Mouse (Mus musculus) small intestine, adult 2 months (tissue): ENCODE measurements at regions not wholly inside any gene's neighbourhood (a gene's known extent, or its start where the extent isn't known, plus 50 kb on each side); places are given as distances from the start of the nearest gene placed in this dataset.

Experiments
- CTCF ChIP-seq: fragments of 200-500 bp; IDR thresholded peaks from 2 replicates; pipeline ENCODE4 v1.5.1; 2012; ENCODE audit warnings: low read depth, mild to moderate bottlenecking, control low read depth, inconsistent platforms, low read length, moderate library complexity, mixed read lengths; ENCODE audit not compliant: insufficient replicate concordance, insufficient read length; ENCODE audit errors: extremely low read depth
- POLR2A ChIP-seq: fragments of 200-500 bp; IDR thresholded peaks from 2 replicates; pipeline ENCODE4 v1.6.1; 2012; ENCODE audit warnings: low read depth, mild to moderate bottlenecking, control low read depth, inconsistent platforms, low read length, moderate library complexity

DNA sequence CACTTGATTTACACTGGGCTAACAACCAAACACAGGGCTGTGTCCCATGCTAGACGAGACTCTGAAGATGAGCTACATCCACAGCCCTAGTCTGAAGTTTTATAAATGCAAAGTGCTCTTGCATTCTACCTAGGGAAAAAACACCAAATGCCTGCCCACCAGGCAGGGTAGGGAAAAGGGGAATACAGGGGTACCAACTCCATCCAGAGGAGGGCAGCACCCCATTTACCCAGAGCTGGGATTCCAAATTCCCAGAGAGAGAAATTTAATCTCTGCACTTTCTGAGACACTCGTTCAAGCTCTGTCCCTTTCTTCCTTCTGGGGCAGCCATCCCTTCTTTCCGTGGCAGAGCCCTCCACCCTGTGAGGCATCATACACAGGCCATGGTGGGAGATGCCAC is 66.8 kb upstream of the Hdhd5 start:
- TF ChIP-seq CTCF, result no peak
- no peak for TF ChIP-seq POLR2A
